Mouse (Mus musculus) CD4-positive, CD25-positive, alpha-beta regulatory T cell, adult 4 months (primary cell): ENCODE results near the gene Stbd1. TPM values are rescaled to one million over a fixed set of nuclear protein-coding genes. Genes with fewer than 3 reads are reported as not detected.

ENCODE experiments used
- ATAC-seq: one replicate; pipeline ENCODE4 v1.8.0; 2017
- polyA plus RNA-seq, 2 experiments: library from polyadenylated mRNA; unstranded; fragments of 100-300 nt; shearing (Covaris generic); gene quantifications; one replicate each; pipeline ENCODE4 v1.2.1; 2017

Stbd1 gene
- polyA plus RNA-seq, 2 experiments from 2014 or later: 0.27 TPM; not detected in 1

DNA sequence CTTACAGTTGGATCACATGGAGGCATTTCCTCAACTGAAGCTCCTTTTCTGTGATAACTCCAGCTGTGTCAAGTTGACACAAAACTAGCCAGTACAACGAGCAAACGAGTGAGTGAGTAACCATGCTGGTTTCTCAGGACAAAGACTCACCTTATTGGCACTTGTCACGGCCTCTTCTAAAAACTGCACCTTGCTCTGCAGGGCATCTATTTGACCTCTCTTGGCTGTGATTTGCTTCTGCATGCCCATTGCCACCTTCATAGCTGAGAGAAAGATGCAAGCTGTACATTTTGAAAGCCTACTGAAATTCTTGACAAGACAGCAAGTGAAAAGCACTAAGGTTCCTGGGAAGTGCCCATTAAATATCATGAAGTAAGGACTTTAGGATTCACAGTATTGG is 38.0 kb downstream of the Stbd1 start:
- ATAC-seq: no peak

Other genes with a start within 250 kb of the Stbd1 start
- 10 to 100 TPM; 41.3 to 42.7 TPM for gene Nup54, start 167.8 kb upstream of the Stbd1 start, polyA plus RNA-seq
- gene Scarb2, start 96.2 kb upstream of the Stbd1 start, polyA plus RNA-seq: 10 to 100 TPM in 1 of 2 experiments, 1 to 10 TPM in 1; 9.1 to 13.0 TPM
- gene Fam47e, start 48.0 kb upstream of the Stbd1 start, polyA plus RNA-seq: not detected
- not detected for gene Ccdc158, start 72.2 kb downstream of the Stbd1 start, polyA plus RNA-seq
- gene Shroom3, start 80.4 kb downstream of the Stbd1 start, polyA plus RNA-seq: not detected